Mouse (Mus musculus): ENCODE results near the gene Ajm1. TPM values are rescaled to one million over a fixed set of nuclear protein-coding genes. Genes with fewer than 3 reads are reported as not detected.

Gene Ajm1
- polyA plus RNA-seq, 1 experiment, result 0.11 TPM

- H3K4me1 ChIP-seq (ENCODE audit: control insufficient read depth, insufficient read depth, low read length), result peaks cover 26% of the 10 kb centered on the region
- TF ChIP-seq CTCF (IDR thresholded peaks at IDR 0.05; ENCODE audit: low read depth, low read length), result no peak
- no peak for TF ChIP-seq POLR2A (IDR thresholded peaks at IDR 0.05; ENCODE audit: borderline replicate concordance, low read depth, low read length)
- H3K4me3 ChIP-seq (ENCODE audit: insufficient read depth, low read length), result no peak overlapping the region
- no peak overlapping the region for H3K27ac ChIP-seq (ENCODE audit: insufficient read depth, low read depth, low read length)
Observed at GRCm38 (mm10) chr2:25541644-25542367, 39.8 kb downstream of the Ajm1 start.

- H3K4me1 ChIP-seq (ENCODE audit: control insufficient read depth, insufficient read depth, low read length), result peaks cover 22% of the 10 kb centered on the region
- TF ChIP-seq CTCF (IDR thresholded peaks at IDR 0.05; ENCODE audit: low read depth, low read length), result no peak
- no peak for TF ChIP-seq POLR2A (IDR thresholded peaks at IDR 0.05; ENCODE audit: borderline replicate concordance, low read depth, low read length)
Observed at GRCm38 (mm10) chr2:25540541-25540948, 41.0 kb downstream of the Ajm1 start.

GRCm38 (mm10) chr2:25536531-25536930 is 45.0 kb downstream of the Ajm1 start:
- no peak for TF ChIP-seq POLR2A (IDR thresholded peaks at IDR 0.05; ENCODE audit: borderline replicate concordance, low read depth, low read length)
- TF ChIP-seq CTCF (IDR thresholded peaks at IDR 0.05; ENCODE audit: low read depth, low read length), result no peak
- no peak overlapping the region for H3K4me3 ChIP-seq (ENCODE audit: insufficient read depth, low read length)
- no peak overlapping the region for H3K27ac ChIP-seq (ENCODE audit: insufficient read depth, low read depth, low read length)
- H3K4me1 ChIP-seq (ENCODE audit: control insufficient read depth, insufficient read depth, low read length), result peaks cover 33% of the 10 kb centered on the region

More at GRCm38 (mm10) chr2:25540541-25540948, 41.0 kb downstream of the Ajm1 start:
- Histone ChIP-seq H3K4me3 (ENCODE audit: insufficient read depth, low read length) (no peak overlapping the region), H3K27ac (ENCODE audit: insufficient read depth, low read depth, low read length) (no peak overlapping the region)

GRCm38 (mm10) chr2:25534866-25535182 is 46.7 kb downstream of the Ajm1 start:
- Histone ChIP-seq H3K4me3 (ENCODE audit: insufficient read depth, low read length) (no peak overlapping the region), H3K4me1 (ENCODE audit: control insufficient read depth, insufficient read depth, low read length) (peaks cover 33% of the 10 kb centered on the region), H3K27ac (ENCODE audit: insufficient read depth, low read depth, low read length) (peak overlapping the region; percentile 81)
- TF ChIP-seq CTCF (IDR thresholded peaks at IDR 0.05; ENCODE audit: low read depth, low read length), result no peak
- no peak for TF ChIP-seq POLR2A (IDR thresholded peaks at IDR 0.05; ENCODE audit: borderline replicate concordance, low read depth, low read length)

GRCm38 (mm10) chr2:25534178-25534865 is 47.2 kb downstream of the Ajm1 start:
- Histone ChIP-seq H3K27ac (ENCODE audit: insufficient read depth, low read depth, low read length) (peak overlapping the region; percentile 81), H3K4me1 (ENCODE audit: control insufficient read depth, insufficient read depth, low read length) (peaks cover 28% of the 10 kb centered on the region)
- no peak for TF ChIP-seq CTCF (IDR thresholded peaks at IDR 0.05; ENCODE audit: low read depth, low read length)
- TF ChIP-seq POLR2A (IDR thresholded peaks at IDR 0.05; ENCODE audit: borderline replicate concordance, low read depth, low read length), result no peak

GRCm38 (mm10) chr2:25533707-25534106 is 47.9 kb downstream of the Ajm1 start:
- no peak for TF ChIP-seq POLR2A (IDR thresholded peaks at IDR 0.05; ENCODE audit: borderline replicate concordance, low read depth, low read length)
- no peak for TF ChIP-seq CTCF (IDR thresholded peaks at IDR 0.05; ENCODE audit: low read depth, low read length)
- H3K4me3 ChIP-seq (ENCODE audit: insufficient read depth, low read length), result no peak overlapping the region
- peaks cover 27% of the 10 kb centered on the region for H3K4me1 ChIP-seq (ENCODE audit: control insufficient read depth, insufficient read depth, low read length)
- H3K27ac ChIP-seq (ENCODE audit: insufficient read depth, low read depth, low read length), result peak overlapping the region; percentile 74

More at GRCm38 (mm10) chr2:25534178-25534865, 47.2 kb downstream of the Ajm1 start:
- no peak overlapping the region for H3K4me3 ChIP-seq (ENCODE audit: insufficient read depth, low read length)

GRCm38 (mm10) chr2:25526510-25527302 is 54.9 kb downstream of the Ajm1 start:
- Histone ChIP-seq H3K4me1 (ENCODE audit: control insufficient read depth, insufficient read depth, low read length) (no peaks in the 10 kb centered on the region), H3K27ac (ENCODE audit: insufficient read depth, low read depth, low read length) (no peak overlapping the region), H3K4me3 (ENCODE audit: insufficient read depth, low read length) (no peak overlapping the region)
- TF ChIP-seq CTCF (IDR thresholded peaks at IDR 0.05; ENCODE audit: low read depth, low read length) (no peak), POLR2A (IDR thresholded peaks at IDR 0.05; ENCODE audit: borderline replicate concordance, low read depth, low read length) (no peak)

Other genes with a start within 250 kb of the Ajm1 start
- 36.1 and 43.5 TPM in 2 replicates for gene Man1b1, start 249.4 kb downstream of the Ajm1 start, polyA plus RNA-seq (2012; ENCODE audit: insufficient read depth, insufficient read length, missing spikeins)
- 93.4 and 99.0 TPM in 2 replicates for gene Dpp7, start 225.4 kb downstream of the Ajm1 start, polyA plus RNA-seq (2012; ENCODE audit: insufficient read depth, insufficient read length, missing spikeins)
- 175 and 203 TPM in 2 replicates for gene Uap1l1, start 216.1 kb downstream of the Ajm1 start, polyA plus RNA-seq (2012; ENCODE audit: insufficient read depth, insufficient read length, missing spikeins)
- 7.2 and 8.0 TPM in 2 replicates for gene Sapcd2, start 209.4 kb downstream of the Ajm1 start, polyA plus RNA-seq (2012; ENCODE audit: insufficient read depth, insufficient read length, missing spikeins)
- gene Entpd2, start 185.9 kb downstream of the Ajm1 start, polyA plus RNA-seq (2012; ENCODE audit: insufficient read depth, insufficient read length, missing spikeins), result not detected in 2 replicates
- 5.0 and 6.6 TPM in 2 replicates for gene Npdc1, start 182.4 kb downstream of the Ajm1 start, polyA plus RNA-seq (2012; ENCODE audit: insufficient read depth, insufficient read length, missing spikeins)
- gene Fut7, start 158.5 kb downstream of the Ajm1 start, polyA plus RNA-seq (2012; ENCODE audit: insufficient read depth, insufficient read length, missing spikeins), result 9.5 and 9.6 TPM in 2 replicates
- 14.9 and 16.4 TPM in 2 replicates for gene Abca2, start 153.1 kb downstream of the Ajm1 start, polyA plus RNA-seq (2012; ENCODE audit: insufficient read depth, insufficient read length, missing spikeins)
- not detected in 2 replicates for gene Clic3, start 124.9 kb downstream of the Ajm1 start, polyA plus RNA-seq (2012; ENCODE audit: insufficient read depth, insufficient read length, missing spikeins)
- gene Paxx, start 120.7 kb downstream of the Ajm1 start, polyA plus RNA-seq (2012; ENCODE audit: insufficient read depth, insufficient read length, missing spikeins), result 22.4 and 26.2 TPM in 2 replicates
- not detected in 2 replicates for gene Ptgds, start 111.7 kb downstream of the Ajm1 start, polyA plus RNA-seq (2012; ENCODE audit: insufficient read depth, insufficient read length, missing spikeins)
- gene Lcn12, start 87.8 kb downstream of the Ajm1 start, polyA plus RNA-seq (2012; ENCODE audit: insufficient read depth, insufficient read length, missing spikeins), result not detected in 2 replicates
- 35.0 and 35.4 TPM in 2 replicates for gene Fbxw5, start 81.0 kb downstream of the Ajm1 start, polyA plus RNA-seq (2012; ENCODE audit: insufficient read depth, insufficient read length, missing spikeins)
- gene C8g, start 80.0 kb downstream of the Ajm1 start, polyA plus RNA-seq (2012; ENCODE audit: insufficient read depth, insufficient read length, missing spikeins), result 1.8 TPM in 1 of 2 replicates, not detected in the other
- gene Traf2, start 34.8 kb downstream of the Ajm1 start, polyA plus RNA-seq (2012; ENCODE audit: insufficient read depth, insufficient read length, missing spikeins), result 14.8 and 15.5 TPM in 2 replicates
- gene Edf1, start 23.9 kb downstream of the Ajm1 start, polyA plus RNA-seq (2012; ENCODE audit: insufficient read depth, insufficient read length, missing spikeins), result 142 and 160 TPM in 2 replicates
- gene Mamdc4, start 6.9 kb downstream of the Ajm1 start, polyA plus RNA-seq (2012; ENCODE audit: insufficient read depth, insufficient read length, missing spikeins), result 0.60 and 1.3 TPM in 2 replicates
- gene Phpt1, start 6.5 kb downstream of the Ajm1 start, polyA plus RNA-seq (2012; ENCODE audit: insufficient read depth, insufficient read length, missing spikeins), result 20.0 and 23.0 TPM in 2 replicates
- gene Rabl6, start 26.8 kb upstream of the Ajm1 start, polyA plus RNA-seq (2012; ENCODE audit: insufficient read depth, insufficient read length, missing spikeins), result 76.0 and 76.9 TPM in 2 replicates
- not detected in 2 replicates for gene Ccdc183, start 35.9 kb upstream of the Ajm1 start, polyA plus RNA-seq (2012; ENCODE audit: insufficient read depth, insufficient read length, missing spikeins)
- 51.6 and 54.3 TPM in 2 replicates for gene Tmem141, start 40.2 kb upstream of the Ajm1 start, polyA plus RNA-seq (2012; ENCODE audit: insufficient read depth, insufficient read length, missing spikeins)
- gene Fcna, start 46.3 kb upstream of the Ajm1 start, polyA plus RNA-seq (2012; ENCODE audit: insufficient read depth, insufficient read length, missing spikeins), result 18.6 and 21.5 TPM in 2 replicates
- not detected in 2 replicates for gene Lcn8, start 71.4 kb upstream of the Ajm1 start, polyA plus RNA-seq (2012; ENCODE audit: insufficient read depth, insufficient read length, missing spikeins)
- not detected in 2 replicates for gene Lcn5, start 76.2 kb upstream of the Ajm1 start, polyA plus RNA-seq (2012; ENCODE audit: insufficient read depth, insufficient read length, missing spikeins)
- not detected in 2 replicates for gene Lcn6, start 95.0 kb upstream of the Ajm1 start, polyA plus RNA-seq (2012; ENCODE audit: insufficient read depth, insufficient read length, missing spikeins)
- gene Lcn10, start 101.0 kb upstream of the Ajm1 start, polyA plus RNA-seq (2012; ENCODE audit: insufficient read depth, insufficient read length, missing spikeins), result not detected in 2 replicates
- gene Obp2a, start 118.3 kb upstream of the Ajm1 start, polyA plus RNA-seq (2012; ENCODE audit: insufficient read depth, insufficient read length, missing spikeins), result not detected in 2 replicates
- gene Bmyc, start 125.0 kb upstream of the Ajm1 start, polyA plus RNA-seq (2012; ENCODE audit: insufficient read depth, insufficient read length, missing spikeins), result 29.8 and 34.7 TPM in 2 replicates
- gene Obp2b, start 155.3 kb upstream of the Ajm1 start, polyA plus RNA-seq (2012; ENCODE audit: insufficient read depth, insufficient read length, missing spikeins), result not detected in 2 replicates
- not detected in 2 replicates for gene Lcn3, start 183.8 kb upstream of the Ajm1 start, polyA plus RNA-seq (2012; ENCODE audit: insufficient read depth, insufficient read length, missing spikeins)
- not detected in 2 replicates for gene Lcn11, start 195.3 kb upstream of the Ajm1 start, polyA plus RNA-seq (2012; ENCODE audit: insufficient read depth, insufficient read length, missing spikeins)
- not detected in 2 replicates for gene Gm13539, start 200.5 kb upstream of the Ajm1 start, polyA plus RNA-seq (2012; ENCODE audit: insufficient read depth, insufficient read length, missing spikeins)
- gene Glt6d1, start 234.1 kb upstream of the Ajm1 start, polyA plus RNA-seq (2012; ENCODE audit: insufficient read depth, insufficient read length, missing spikeins), result not detected in 2 replicates
- gene Lcn9, start 241.4 kb upstream of the Ajm1 start, polyA plus RNA-seq (2012; ENCODE audit: insufficient read depth, insufficient read length, missing spikeins), result not detected in 2 replicates

Data from bone marrow macrophage, adult 2 months (primary cell).